Mouse (Mus musculus): ENCODE data around the gene Abl2.

DNA sequence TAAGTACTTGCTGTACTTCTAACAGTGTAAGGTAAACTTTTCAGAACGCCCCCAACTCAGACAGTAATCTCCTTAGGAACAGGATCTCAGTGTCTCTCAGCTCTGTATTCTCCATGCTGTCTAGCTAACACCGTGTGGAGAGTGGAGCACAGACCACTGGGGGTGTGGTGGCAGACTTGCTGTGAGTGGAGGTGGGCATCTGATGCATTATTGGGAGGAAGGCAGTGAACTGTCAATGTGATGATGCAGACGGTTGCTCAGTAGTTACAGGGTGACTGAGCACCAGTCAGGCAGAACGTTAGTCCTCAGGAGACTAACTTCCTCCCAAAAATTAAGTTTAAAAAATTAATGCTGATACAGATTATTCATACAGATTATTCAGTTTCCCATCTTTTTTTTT lies 38.5 kb downstream of the Abl2 start:
- TF ChIP-seq CTCF (IDR thresholded peaks at IDR 0.05; ENCODE audit: control insufficient read depth, insufficient read depth, low read length) (no peak), POLR2A (IDR thresholded peaks at IDR 0.05; ENCODE audit: borderline replicate concordance, control insufficient read depth, low read depth, low read length) (no peak)

Measured in bone marrow, adult 2 months (tissue).